Mouse (Mus musculus) Patski (cell line): ENCODE results near the gene Ddah1. TPM values are rescaled to one million over a fixed set of nuclear protein-coding genes. Genes with fewer than 3 reads are reported as not detected.

ENCODE experiments used
- ATAC-seq: fragments of 100-300 bp; one replicate; pipeline ENCODE4 v1.8.0; 2021
- CTCF ChIA-PET: fragments of 350-600 bp; sonication (Branson Sonifier 250); formaldehyde crosslinking; loops from one replicate; lab custom pipeline; 2022; ENCODE audit warnings: inconsistent platforms; lab: Charles Lee
- POLR2A ChIA-PET: fragments of 350-600 bp; sonication (Branson Sonifier 250); formaldehyde crosslinking; loops from one replicate; lab custom pipeline; 2022; ENCODE audit warnings: antibody characterized with exemption, inconsistent platforms; lab: Charles Lee
- DNase-seq: peaks from one replicate; pipeline ENCODE4 v3.0.0-alpha.2; 2011; ENCODE audit warnings: low read depth, low spot score
- H3K27me3 ChIP-seq: fragments of 371-371 bp; one replicate; pipeline ENCODE4 v1.5.1; 2021
- CTCF ChIP-seq: fragments of 100-300 bp; IDR thresholded peaks from one replicate; pipeline ENCODE4 v1.5.1; 2021
- in situ Hi-C: fragments of 300-500 bp; cut with MboI; formaldehyde crosslinking; loops from 3 replicates; pipeline ENCODE4 v1.11.1; 2018; ENCODE audit warnings: low pct_unique_long_range_greater_than_20kb, mixed read lengths
- polyA plus RNA-seq: library from polyadenylated mRNA; unstranded; gene quantifications from one replicate; pipeline ENCODE4 v1.2.3, GENCODE M21; 2021

The Ddah1 gene
- polyA plus RNA-seq, 1 experiment from 2014 or later = 138 TPM

GRCm38 (mm10) chr3:145795896-145796295, 37.4 kb downstream of the Ddah1 start:
- DNase-seq (no peak), ATAC-seq (no peak)
- TF ChIP-seq CTCF = no peak
- ChIA-PET POLR2A (interaction anchor here (0.9 kb wide), 1 partner anchor 9 kb away, joined by 4 read pairs; no protein-coding TSS in a partner anchor), CTCF (interaction anchor here (1.2 to 2.4 kb wide), 3 partner anchors 12 to 23 kb away, joined by 4 to 14 read pairs (median 7); no protein-coding TSS in a partner anchor)
- H3K27me3 ChIP-seq = no peaks in the 10 kb centered on the region
- in situ Hi-C loops = no loop called here

GRCm38 (mm10) chr3:145798042-145798441, 39.6 kb downstream of the Ddah1 start:
- H3K27me3 ChIP-seq = no peaks in the 10 kb centered on the region
- ChIA-PET CTCF (interaction anchor here (1.2 to 1.3 kb wide), 2 partner anchors 14 to 17 kb away, joined by 3 read pairs; no protein-coding TSS in a partner anchor), POLR2A (interaction anchor here (0.5 to 1.6 kb wide), 3 partner anchors 22 to 148 kb away, joined by 3 to 6 read pairs (median 3); partner anchors contain the start of gene Ccn1)
- DNase-seq = no peak
- in situ Hi-C loops = no loop called here
- no peak for TF ChIP-seq CTCF
- no peak for ATAC-seq

DNA sequence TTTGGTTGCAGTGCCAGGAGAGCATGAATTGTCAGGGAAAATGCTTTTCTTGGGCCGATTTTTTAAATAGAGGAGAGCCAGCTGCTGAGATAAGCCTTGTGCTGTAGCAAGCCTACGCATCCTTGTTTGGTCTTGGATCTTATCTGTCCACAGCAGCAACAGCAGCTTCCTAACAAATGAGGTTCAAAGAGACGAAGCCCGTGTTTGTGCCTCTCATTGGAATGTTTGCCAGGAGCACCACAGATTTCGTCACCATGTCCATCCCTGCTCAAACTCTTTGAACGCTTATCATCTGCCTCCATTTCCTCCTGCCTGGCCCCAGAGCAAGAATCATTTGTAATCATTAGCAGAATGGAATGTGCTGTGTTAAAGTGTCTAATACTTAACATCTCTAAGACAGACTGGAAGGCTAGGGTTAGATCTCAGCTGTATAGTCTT, 40.3 kb downstream of the Ddah1 start:
- in situ Hi-C loops = no loop called here
- no peak for TF ChIP-seq CTCF
- CTCF ChIA-PET = interaction anchor here (1.0 to 1.4 kb wide), 7 partner anchors 8 to 36 kb away, joined by 3 to 5 read pairs (median 3); no protein-coding TSS in a partner anchor
- no peaks in the 10 kb centered on the region for H3K27me3 ChIP-seq
- POLR2A ChIA-PET = interaction anchor here (0.5 to 1.6 kb wide), 3 partner anchors 21 to 149 kb away, joined by 3 to 6 read pairs (median 3); partner anchors contain the start of gene Ccn1
- ATAC-seq = peak; percentile 95
- DNase-seq = peak; percentile 68

- DNase-seq (no peak), ATAC-seq (peak; percentile 44)
- POLR2A ChIA-PET = interaction anchor here (1.0 to 1.6 kb wide), 2 partner anchors 21 to 150 kb away, joined by 3 to 6 read pairs; partner anchors contain the start of gene Ccn1
- TF ChIP-seq CTCF = no peak
- CTCF ChIA-PET = interaction anchor here (1.0 to 1.4 kb wide), 7 partner anchors 8 to 37 kb away, joined by 3 to 5 read pairs (median 3); no protein-coding TSS in a partner anchor
- in situ Hi-C loops = no loop called here
- H3K27me3 ChIP-seq = no peaks in the 10 kb centered on the region
Measured at GRCm38 (mm10) chr3:145799365-145799764, 40.9 kb downstream of the Ddah1 start.

- no peak for TF ChIP-seq CTCF
- no peaks in the 10 kb centered on the region for H3K27me3 ChIP-seq
- POLR2A ChIA-PET = no interaction called here
- CTCF ChIA-PET = no interaction called here
- ATAC-seq = no peak
- in situ Hi-C loops = no loop called here
- DNase-seq = no peak
Measured at GRCm38 (mm10) chr3:145802106-145802505, 43.6 kb downstream of the Ddah1 start.

GRCm38 (mm10) chr3:145805848-145806247, 47.4 kb downstream of the Ddah1 start:
- ATAC-seq (no peak), DNase-seq (no peak)
- no peaks in the 10 kb centered on the region for H3K27me3 ChIP-seq
- CTCF ChIA-PET = interaction anchor here (1.1 to 1.4 kb wide), 3 partner anchors 12 to 47 kb away, joined by 3 read pairs; partner anchors contain the start of gene Ddah1
- POLR2A ChIA-PET = interaction anchor here (0.7 to 0.9 kb wide), 2 partner anchors 28 to 43 kb away, joined by 3 read pairs; no protein-coding TSS in a partner anchor
- in situ Hi-C loops = no loop called here
- TF ChIP-seq CTCF = no peak

DNA sequence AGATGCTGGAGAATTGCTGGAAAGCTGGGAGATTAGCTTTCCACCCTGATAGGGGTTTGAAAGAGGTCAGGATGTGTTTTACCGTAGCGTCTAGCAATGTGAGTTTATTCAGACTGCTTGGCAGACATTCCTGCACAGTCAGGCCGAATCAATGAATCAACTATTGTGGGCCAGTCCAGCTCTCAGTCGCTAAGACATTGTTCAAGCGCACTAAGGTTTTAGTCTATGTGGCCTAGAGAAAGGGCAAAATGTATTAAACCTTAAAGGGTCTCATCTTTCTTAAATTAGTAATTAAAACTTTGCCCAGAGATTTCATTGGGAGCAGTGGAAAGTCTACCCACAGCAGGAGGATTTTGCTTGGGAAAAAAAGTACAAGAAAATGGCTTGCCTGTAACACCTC, 48.0 kb downstream of the Ddah1 start:
- ChIA-PET POLR2A (no interaction called here), CTCF (interaction anchor here (1.1 to 1.4 kb wide), 3 partner anchors 12 to 48 kb away, joined by 3 read pairs; partner anchors contain the start of gene Ddah1)
- TF ChIP-seq CTCF = no peak
- in situ Hi-C loops = no loop called here
- ATAC-seq = no peak
- no peak for DNase-seq
- H3K27me3 ChIP-seq = no peaks in the 10 kb centered on the region

GRCm38 (mm10) chr3:145816807-145817206, 58.3 kb downstream of the Ddah1 start:
- no peak for TF ChIP-seq CTCF
- no peak for DNase-seq
- no peak for ATAC-seq

DNA sequence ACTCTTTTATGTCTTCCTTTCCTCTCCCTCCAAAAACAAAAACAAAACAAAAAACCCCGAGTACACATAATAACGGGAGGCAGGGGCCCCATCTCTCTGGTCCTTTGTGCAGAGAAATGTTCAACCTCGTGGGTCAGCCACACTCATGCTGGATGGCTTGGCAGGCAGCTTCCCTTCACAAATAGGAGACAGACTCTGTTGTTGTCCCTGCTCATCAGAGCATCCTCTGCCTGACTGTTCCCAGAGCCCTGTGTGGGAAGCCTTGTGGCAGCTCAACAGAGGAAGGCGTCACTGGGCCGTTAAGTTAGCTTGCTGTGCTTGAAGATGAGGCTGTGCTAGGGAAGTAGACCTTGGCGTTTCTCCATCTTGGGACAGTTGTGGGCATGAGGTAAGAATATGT, 58.8 kb downstream of the Ddah1 start:
- ChIA-PET CTCF (interaction anchor here (1.0 to 1.8 kb wide), 5 partner anchors 10 to 52 kb away, joined by 3 to 7 read pairs (median 3); no protein-coding TSS in a partner anchor), POLR2A (interaction anchor here (1.2 kb wide), 1 partner anchor 10 kb away, joined by 4 read pairs; no protein-coding TSS in a partner anchor)
- DNase-seq (no peak), ATAC-seq (peak; percentile 35)
- H3K27me3 ChIP-seq = no peaks in the 10 kb centered on the region
- in situ Hi-C loops = no loop called here
- TF ChIP-seq CTCF = no peak

More at GRCm38 (mm10) chr3:145816807-145817206, 58.3 kb downstream of the Ddah1 start:
- no peaks in the 10 kb centered on the region for H3K27me3 ChIP-seq
- in situ Hi-C loops = no loop called here
- POLR2A ChIA-PET = interaction anchor here (1.2 kb wide), 1 partner anchor 11 kb away, joined by 4 read pairs; no protein-coding TSS in a partner anchor
- CTCF ChIA-PET = interaction anchor here (1.0 to 1.8 kb wide), 4 partner anchors 9 to 52 kb away, joined by 3 to 7 read pairs (median 4); no protein-coding TSS in a partner anchor

GRCm38 (mm10) chr3:145820439-145820838, 62.0 kb downstream of the Ddah1 start:
- DNase-seq (no peak), ATAC-seq (no peak)
- no peaks in the 10 kb centered on the region for H3K27me3 ChIP-seq
- ChIA-PET POLR2A (interaction anchor here (0.7 to 1.2 kb wide), 3 partner anchors 22 to 169 kb away, joined by 3 read pairs; no protein-coding TSS in a partner anchor), CTCF (interaction anchor here (0.9 to 2.1 kb wide), 7 partner anchors 9 to 91 kb away, joined by 3 to 7 read pairs (median 3); no protein-coding TSS in a partner anchor)
- in situ Hi-C loops = no loop called here
- TF ChIP-seq CTCF = no peak
